Mouse (Mus musculus): ENCODE results near the gene Sfi1.
"Not testable (repeated sequence)": the region's sequence is repeated elsewhere in the genome, so short reads cannot be mapped to it uniquely, and the experiment has no call there.

- not testable (repeated sequence) for TF ChIP-seq CTCF (conservative IDR thresholded peaks at IDR 0.05; ENCODE audit: low read length); NANOG (IDR thresholded peaks at IDR 0.05; ENCODE audit: borderline replicate concordance, low read length); POU5F1 (IDR thresholded peaks at IDR 0.05; ENCODE audit: borderline replicate concordance, low read length)
These were observed 90.6 kb downstream of the Sfi1 start for GRCm38 (mm10) chr11:3102626-3103025.
